Comparison of ENCODE assay signal across 16 mouse cellular contexts in genomic region chr6:97786871-97787270, GRCm38 (mm10).
"Had no signal": no experiment of that assay in that cellular context is flagged by ENCODE, and none has a peak within 500 bp of the region (broad histone marks: within the 10 kb centered on the region; RNA-seq: fewer than 3 reads in every experiment).

No protein-coding gene starts in this region.

- H3K4me3 ChIP-seq: neural tube, embryonic 13.5 days; neural tube, embryonic 15.5 days; stomach, embryonic 15.5 days had no signal

- H3K9me3 ChIP-seq: neural tube, embryonic 13.5 days; neural tube, embryonic 15.5 days; stomach, embryonic 15.5 days had no signal

- DNase-seq: retina, postnatal 1 day; right cerebral cortex, adult 18-20 months; right cerebral cortex, postnatal 14 days; right cerebral cortex, postnatal 25 days; right cerebral cortex, postnatal 4 days; spleen, adult 18-20 months; thymus, adult 18-20 months; thymus, adult 2 months; thymus, postnatal 14 days; thymus, postnatal 25 days; thymus, postnatal 36 days; thymus, postnatal 4 days had no signal

- H3K4me2 ChIP-seq: neural tube, embryonic 13.5 days; neural tube, embryonic 15.5 days; stomach, embryonic 15.5 days had no signal

- H3K36me3 ChIP-seq: neural tube, embryonic 13.5 days; neural tube, embryonic 15.5 days; stomach, embryonic 15.5 days had no signal

- H3K27me3 ChIP-seq: neural tube, embryonic 15.5 days; stomach, embryonic 15.5 days had no signal

- H3K27ac ChIP-seq: neural tube, embryonic 13.5 days; neural tube, embryonic 15.5 days; stomach, embryonic 15.5 days; stomach, postnatal 0 days had no signal

- H3K9ac ChIP-seq: neural tube, embryonic 13.5 days; neural tube, embryonic 15.5 days; stomach, embryonic 15.5 days had no signal

- H3K4me1 ChIP-seq: neural tube, embryonic 13.5 days; neural tube, embryonic 15.5 days; stomach, embryonic 15.5 days had no signal
